Mouse (Mus musculus) granulocyte monocyte progenitor cell, adult 5-6 weeks (primary cell): Measurements from ENCODE around the gene Gsto1. TPM values are rescaled to one million over a fixed set of nuclear protein-coding genes. Genes with fewer than 3 reads are reported as not detected.

Source experiments
- ATAC-seq: replicated peaks from 2 replicates; pipeline ENCODE4 v1.8.0; 2016; ENCODE audit warnings: mild to moderate bottlenecking, moderate TSS enrichment, inconsistent platforms; ENCODE audit not compliant: poor library complexity, severe bottlenecking
- total RNA-seq, 2 experiments: library from RNA; stranded (forward) in 1 of 2; stranded (reverse) in 1 of 2; fragments of 200-712, 200-1000 nt in 1 of 2; fragments of >200 nt in 1 of 2; fragmentation: Nextera tagmentation in 1 of 2; gene quantifications; 2 replicates each; pipeline ENCODE4 v1.2.3; 2014 to 2017

The Gsto1 gene
- total RNA-seq, 2 experiments from 2014 or later, result 215 to 338 TPM

- ATAC-seq, result peak; percentile 13
These were observed 597 bp upstream of the Gsto1 start for GRCm38 (mm10) chr19:47853951-47854795.

DNA sequence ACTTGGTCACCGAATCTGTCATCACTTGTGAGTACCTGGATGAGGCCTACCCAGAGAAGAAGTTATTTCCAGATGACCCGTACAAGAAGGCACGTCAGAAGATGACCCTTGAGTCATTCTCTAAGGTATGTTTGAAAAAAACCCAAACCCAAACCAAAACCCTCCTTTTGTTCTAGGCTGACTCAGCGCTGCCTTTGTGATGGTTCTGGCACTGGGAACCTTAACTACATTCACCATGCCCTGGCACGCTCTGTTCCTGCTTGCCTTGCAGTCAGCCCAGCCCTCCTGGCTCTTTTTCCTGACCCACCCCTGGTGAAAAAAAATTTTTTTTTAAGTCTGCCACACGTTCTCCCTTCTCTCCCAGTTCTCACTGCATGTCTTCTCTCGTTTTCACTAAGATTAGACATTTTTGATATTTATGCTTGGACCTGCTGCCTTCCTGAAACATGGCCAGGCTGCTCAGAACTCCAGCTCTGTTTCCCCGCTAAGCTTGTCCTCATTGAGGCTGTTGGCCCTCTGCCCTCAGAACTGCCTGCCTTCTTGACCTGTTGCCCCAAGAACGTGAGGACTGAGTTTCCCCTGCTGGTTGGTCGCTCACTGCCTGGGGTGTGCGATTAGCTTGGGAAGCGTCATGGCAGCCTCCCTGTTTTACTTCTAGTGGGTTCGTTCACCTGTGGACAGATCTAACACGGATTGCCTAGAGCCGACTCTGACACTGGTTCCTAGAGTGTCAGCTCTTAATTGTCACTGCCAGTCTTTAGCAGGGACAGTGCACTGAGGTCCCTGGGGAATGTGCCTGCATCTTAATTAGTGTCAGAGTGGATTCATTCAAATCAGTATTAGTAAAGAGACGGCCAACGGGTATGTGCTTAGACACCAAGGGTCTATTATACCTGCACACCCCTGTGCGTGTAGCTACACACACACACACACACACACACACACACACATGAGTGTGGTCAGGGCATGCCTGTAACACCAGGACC, 3.5 kb downstream of the Gsto1 start:
- no peak for ATAC-seq

DNA sequence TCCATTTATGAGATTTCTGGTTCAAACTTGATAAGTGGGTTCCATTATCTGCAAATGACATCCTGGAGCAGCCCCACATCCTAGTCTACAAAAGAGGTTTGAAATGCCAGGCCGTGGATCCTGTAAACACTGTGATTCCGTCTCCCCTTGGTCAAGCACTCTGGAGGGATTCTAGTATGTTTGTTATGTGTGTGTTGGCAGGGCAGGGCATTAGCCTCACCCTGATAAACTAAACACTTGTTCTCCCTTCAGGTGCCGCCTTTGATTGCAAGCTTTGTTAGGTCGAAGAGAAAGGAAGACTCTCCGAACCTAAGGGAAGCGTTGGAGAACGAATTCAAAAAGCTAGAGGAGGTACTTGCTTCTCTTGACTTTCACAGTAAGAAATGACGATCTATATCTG, 4.4 kb downstream of the Gsto1 start:
- no peak for ATAC-seq

DNA sequence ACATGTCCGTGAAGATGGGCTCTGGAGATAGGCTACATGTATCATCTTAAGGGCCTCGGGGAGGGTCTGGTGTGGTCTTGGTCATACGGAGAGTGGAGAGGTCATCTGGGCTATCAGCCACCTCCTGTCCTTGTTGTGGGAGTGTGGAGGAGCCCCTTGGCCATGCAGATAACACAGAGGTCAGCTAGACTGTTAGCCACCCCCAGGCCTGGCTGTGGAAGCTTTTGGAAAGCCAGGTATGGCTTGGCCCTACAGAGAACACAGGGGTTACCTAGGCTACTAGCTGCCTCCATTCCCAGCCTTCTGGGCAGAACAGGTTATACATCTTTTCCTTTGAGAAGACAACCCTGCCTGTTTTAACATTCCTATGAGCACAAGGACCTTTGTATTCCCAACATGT, 7.8 kb downstream of the Gsto1 start:
- no peak for ATAC-seq

DNA sequence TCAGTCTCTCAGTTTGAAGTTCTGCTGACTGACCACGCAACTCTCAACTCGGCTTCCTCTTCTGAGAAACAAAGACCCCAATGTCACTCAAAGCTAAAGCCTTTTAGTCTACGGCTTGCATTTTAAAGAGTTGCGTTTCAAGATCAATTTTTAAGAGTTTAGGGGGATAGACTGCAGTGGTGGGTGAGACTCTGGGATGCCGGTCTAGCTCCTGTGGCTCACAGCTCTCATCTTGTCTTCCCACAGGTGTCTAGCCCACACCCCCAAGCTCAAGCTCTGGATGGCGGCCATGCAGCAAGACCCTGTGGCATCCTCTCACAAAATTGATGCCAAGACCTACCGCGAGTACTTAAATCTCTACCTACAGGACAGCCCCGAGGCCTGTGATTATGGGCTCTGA, 9.3 kb downstream of the Gsto1 start:
- no peak for ATAC-seq

- ATAC-seq, result 0 out of 2 replicates have a peak, but pooled peaks have one; percentile 10
These were observed 10.0 kb downstream of the Gsto1 start for GRCm38 (mm10) chr19:47864721-47865120.

DNA sequence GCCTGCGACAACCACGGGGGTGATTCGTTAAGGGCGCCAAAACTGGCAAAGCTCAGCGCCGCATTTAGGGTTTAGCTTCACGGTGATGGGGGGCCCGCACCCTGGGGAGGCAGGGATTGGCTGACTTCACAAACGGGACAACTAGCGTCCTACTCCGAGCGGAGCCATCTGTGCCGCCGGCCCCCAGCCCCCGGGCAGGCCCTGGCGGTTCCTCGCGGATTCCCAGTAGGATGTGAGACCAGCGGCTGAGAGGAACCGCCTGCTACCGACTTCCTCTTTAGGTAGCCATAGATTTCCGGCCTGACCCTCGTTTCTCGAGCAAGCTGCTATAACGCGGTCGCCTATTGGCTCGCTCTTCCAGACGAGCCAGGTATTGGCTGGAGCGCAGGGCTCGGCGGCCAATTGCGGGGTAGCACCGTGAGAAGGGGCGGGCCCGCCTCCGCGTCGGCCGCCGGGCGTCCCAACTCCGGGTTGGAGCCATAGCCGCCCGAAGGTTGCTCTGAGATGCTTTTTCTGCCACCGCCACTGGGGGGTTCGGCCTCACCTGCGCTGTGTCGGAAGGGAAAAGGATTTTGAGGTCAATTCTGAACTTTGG, 10.7 kb downstream of the Gsto1 start, which contains the start of gene Gsto2:
TSS of gene Gsto2 (plus strand) at position 182 of the 595 bp plus-strand sequence.
- peak; percentile 98 for ATAC-seq

GRCm38 (mm10) chr19:47867628-47868175, 12.9 kb downstream of the Gsto1 start:
- ATAC-seq, result no peak

DNA sequence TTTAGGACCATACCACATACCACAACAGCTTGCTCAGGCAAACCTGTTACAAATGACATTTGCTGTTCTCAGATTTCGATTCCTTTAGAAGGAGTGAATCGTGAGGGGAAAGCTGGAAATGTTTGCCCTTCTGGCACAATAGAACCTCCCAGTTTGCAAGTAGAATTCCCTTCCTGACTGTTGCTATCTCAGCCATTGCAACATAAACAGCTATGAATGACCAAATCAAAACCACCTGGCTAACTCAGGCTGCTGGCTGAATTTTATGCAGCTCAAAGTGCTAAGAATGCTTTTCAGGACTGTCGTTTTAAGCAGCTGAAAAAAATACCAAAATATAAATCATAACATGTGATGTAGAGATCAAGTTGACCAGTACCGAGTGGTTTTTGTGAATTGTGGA, 14.2 kb downstream of the Gsto1 start:
- ATAC-seq, result no peak

DNA sequence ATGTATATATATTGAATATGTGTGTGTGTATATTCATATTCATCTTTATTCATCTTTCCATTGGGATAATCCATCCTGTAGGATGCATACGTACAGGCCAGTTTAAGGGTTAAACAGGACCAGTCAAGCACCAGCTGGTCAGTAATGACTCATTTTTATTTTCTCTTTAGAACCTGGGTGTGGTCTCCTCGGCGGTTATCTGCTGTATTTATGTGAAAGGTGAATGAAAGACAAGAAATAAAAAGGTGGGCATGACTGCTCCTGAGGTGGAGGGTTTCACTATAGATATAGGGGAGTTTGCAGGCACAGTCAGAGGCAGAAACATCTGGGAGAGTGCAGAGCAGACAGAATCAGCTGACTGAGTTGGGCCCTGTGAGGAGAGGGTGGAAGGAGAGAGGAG, 14.7 kb downstream of the Gsto1 start:
- ATAC-seq, result no peak

- ATAC-seq, result no peak
These were observed 15.4 kb downstream of the Gsto1 start for GRCm38 (mm10) chr19:47870102-47870666.

GRCm38 (mm10) chr19:47871515-47871914, 16.7 kb downstream of the Gsto1 start:
- ATAC-seq, result peak; percentile 85

DNA sequence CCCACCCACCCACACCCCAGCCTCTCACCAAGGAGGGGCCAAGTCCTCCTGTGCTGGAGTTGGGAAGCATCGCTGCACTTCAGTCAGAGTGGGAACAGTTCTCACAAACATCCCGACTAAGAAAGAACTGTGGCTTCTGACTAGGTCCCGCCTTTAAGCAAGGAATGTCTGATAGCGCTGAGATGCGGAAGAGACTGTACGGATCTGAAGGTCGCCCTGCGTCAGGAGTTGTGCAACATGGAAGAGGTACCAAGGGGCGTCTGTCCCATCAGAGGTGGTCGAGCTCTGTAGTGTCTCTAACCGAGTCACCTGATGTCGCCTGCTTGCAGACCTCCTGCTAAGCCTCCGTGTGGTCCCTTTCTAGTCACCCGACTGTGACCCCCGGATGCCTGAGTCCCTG, 21.5 kb downstream of the Gsto1 start:
- ATAC-seq, result no peak

DNA sequence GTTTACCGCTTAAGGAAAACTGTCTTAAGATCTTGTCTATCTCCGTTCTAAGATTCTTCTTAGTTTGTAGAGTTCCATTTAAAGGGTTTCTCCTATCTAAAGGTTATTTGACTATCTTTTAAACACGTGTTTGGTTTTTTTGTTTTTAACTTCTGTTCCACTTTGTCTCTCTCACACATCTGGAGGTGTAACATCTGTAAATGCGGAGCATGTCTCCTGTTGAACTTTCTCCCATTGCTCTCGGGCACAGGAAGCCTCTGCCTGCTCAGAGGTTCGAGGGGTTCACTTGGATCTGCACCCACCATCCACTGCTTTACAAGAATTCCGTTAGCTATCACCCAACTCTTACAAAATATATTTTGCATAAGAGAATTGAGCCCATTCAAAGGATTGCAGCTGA, 26.8 kb downstream of the Gsto1 start:
- no peak for ATAC-seq

DNA sequence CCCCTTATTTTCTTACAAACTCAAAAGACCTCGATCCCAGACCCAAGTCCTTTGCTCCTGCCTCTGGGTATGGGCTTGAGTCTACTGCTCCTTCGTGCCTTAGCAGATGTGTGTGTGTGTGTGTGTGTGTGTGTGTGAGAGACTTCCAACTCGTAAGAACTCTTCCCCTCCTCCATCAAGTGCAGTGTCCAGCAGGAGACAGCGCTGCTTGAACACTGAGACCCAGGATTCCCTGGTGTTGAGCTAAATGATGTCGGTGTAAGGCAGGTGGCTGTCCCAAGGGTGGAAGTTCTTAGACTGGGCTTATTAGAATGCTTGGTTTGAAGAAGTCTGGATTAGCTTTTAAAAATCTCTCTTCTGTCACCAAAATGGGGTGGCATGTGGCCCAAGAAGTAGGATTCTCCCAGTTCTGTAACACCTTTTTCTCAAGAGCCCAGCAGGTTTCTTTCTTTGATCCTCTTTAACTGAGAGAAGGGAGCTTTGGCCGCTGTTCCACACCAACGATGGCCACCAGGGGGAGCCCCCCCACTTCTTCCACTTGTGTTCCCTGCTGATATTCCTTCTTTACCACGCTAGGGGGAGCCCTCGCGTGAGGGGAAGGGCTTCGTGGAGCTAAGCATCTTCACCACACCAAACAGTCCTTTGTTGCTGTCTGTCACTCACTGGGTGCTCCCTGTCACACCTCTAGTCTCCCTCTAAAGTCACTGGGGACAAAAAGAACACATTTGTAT, 27.5 kb downstream of the Gsto1 start:
- ATAC-seq, result peak; percentile 84

DNA sequence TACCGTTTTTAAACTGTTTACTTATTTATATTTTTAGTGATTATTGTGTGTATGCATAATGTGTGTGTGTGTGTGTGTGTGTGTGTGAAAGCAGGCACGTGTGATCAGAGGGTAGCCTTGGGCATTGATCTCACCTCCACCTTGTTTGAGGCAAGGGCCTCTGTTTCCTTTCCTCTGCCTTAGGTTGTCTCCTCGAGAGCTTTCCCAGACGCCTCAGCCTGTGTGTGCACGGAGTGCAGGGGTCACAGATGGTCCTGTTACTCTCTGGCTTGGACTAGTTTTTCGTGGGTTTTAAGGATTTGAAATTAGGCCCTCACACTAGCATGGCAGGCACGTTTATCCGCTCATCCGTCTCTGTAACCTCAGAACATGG, 28.1 kb downstream of the Gsto1 start:
- ATAC-seq, result no peak

DNA sequence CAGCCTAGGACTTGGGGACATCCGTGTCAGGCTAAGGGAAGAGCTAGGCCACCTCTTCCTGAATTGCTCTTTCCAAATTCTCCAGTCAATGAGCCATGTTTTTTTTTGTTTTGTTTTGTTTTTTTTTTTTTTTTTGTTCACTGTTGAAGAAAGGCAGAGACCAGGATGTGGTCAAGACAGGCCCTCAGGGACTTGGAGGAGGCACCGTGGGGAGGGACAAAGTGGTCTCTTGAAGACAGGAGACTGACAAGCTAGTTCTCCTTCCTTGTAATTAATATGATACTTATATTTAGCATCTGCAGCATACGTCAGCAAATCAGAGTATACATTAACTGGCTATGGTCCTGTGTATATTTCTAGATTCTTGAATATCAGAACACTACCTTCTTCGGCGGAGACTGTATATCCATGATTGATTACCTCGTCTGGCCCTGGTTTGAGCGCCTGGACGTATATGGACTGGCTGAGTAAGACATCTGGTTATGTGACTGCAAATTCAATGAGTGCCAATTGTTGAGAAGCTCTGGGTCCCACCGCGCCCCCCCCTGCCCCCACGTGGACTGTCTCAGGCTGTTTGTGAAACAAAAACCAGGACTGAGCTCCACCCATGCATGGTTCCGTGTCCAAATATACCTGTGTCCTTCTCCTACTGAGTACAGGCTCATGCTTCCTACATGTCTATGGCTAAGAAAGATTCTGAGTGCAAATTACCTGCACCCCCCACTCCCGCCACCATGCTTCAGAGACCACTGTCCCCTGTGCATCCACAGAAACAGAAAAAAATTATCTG, 29.7 kb downstream of the Gsto1 start:
- ATAC-seq, result no peak

DNA sequence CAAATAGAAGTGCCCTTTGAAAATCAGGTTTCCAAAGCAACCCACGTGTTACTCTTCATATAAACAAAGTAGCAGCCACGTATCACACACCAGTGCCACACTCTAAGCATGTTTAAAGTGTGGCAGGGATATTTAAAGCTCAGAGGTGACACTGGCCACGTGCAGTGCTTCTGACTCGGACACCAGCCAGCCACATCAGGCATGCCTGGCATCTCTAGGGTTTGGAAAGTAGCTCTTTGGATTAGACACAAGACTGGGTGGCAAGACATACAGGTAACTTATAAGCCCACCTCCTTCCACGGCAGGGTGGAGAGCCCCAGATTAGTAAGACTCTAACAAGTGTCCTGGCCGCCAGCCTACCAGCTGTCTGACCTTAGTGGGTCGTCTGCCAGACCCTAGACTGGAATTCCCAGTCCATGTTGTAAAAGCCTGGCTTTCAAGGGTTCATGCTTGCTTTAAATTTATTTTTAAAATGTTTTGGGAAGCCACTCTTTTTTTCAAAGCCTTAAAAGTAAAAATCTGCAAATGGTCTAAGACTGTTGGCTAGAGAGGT, 30.5 kb downstream of the Gsto1 start:
- ATAC-seq, result no peak
